Mouse (Mus musculus) liver, postnatal 0 days (tissue): ENCODE measurements around the gene Tcf7. TPM values are rescaled to one million over a fixed set of nuclear protein-coding genes. Genes with fewer than 3 reads are reported as not detected.

Experiments used
- ATAC-seq: fragments of 200-750 bp; cut with Nextera tagmentation; 2 replicates; pipeline ENCODE4 v1.8.0; 2017; ENCODE audit warnings: mild to moderate bottlenecking, moderate library complexity
- DNase-seq: peaks from one replicate; pipeline ENCODE4 v3.0.0-alpha.2; 2016
- H3K27ac ChIP-seq: fragments of 300-500 bp; sonication (generic); 2 replicates; pipeline ENCODE4 v1.5.1; 2014; ENCODE audit warnings: antibody characterized with exemption, moderate library complexity, mild to moderate bottlenecking, low read depth
- H3K27me3 ChIP-seq: fragments of 300-500 bp; sonication (generic); 2 replicates; pipeline ENCODE4 v1.6.1; 2014; ENCODE audit warnings: low read length, control low read depth, mixed read lengths; ENCODE audit not compliant: insufficient read depth
- H3K36me3 ChIP-seq: fragments of 300-500 bp; sonication (generic); replicated peaks from 2 replicates; pipeline ENCODE4 v1.6.1; 2014; ENCODE audit warnings: mild to moderate bottlenecking, control low read depth, low read length, moderate library complexity, mixed read lengths; ENCODE audit not compliant: insufficient read depth
- H3K4me1 ChIP-seq: fragments of 300-500 bp; sonication (generic); 2 replicates; pipeline ENCODE4 v1.6.1; 2014; ENCODE audit warnings: antibody characterized with exemption, mild to moderate bottlenecking, control low read depth; ENCODE audit not compliant: insufficient read depth
- H3K4me2 ChIP-seq: fragments of 300-500 bp; sonication (generic); 2 replicates; pipeline ENCODE4 v1.6.1; 2014; ENCODE audit warnings: low read depth, mild to moderate bottlenecking, low read length, moderate library complexity, mixed read lengths
- H3K4me3 ChIP-seq: fragments of 300-500 bp; sonication (generic); 2 replicates; pipeline ENCODE4 v1.5.1; 2014; ENCODE audit warnings: low read depth, low read length
- H3K9ac ChIP-seq: fragments of 300-500 bp; sonication (generic); replicated peaks from 2 replicates; pipeline ENCODE4 v1.6.1; 2014; ENCODE audit warnings: mild to moderate bottlenecking, moderate library complexity
- H3K9me3 ChIP-seq: fragments of 300-500 bp; sonication (generic); 2 replicates; pipeline ENCODE4 v1.6.1; 2016; ENCODE audit warnings: mild to moderate bottlenecking, control low read depth, low read length, mixed read lengths
- CTCF ChIP-seq: sonication (generic); IDR thresholded peaks from 2 replicates; pipeline ENCODE4 v1.5.1; 2016; ENCODE audit warnings: antibody characterized with exemption, low read depth
- EP300 ChIP-seq: IDR thresholded peaks from 2 replicates; pipeline ENCODE4 v1.6.1; 2016; ENCODE audit warnings: antibody characterized with exemption, low read depth, mild to moderate bottlenecking
- WGBS: fragments of 180-500 bp; shearing (Covaris S2); extraction: QIAGEN DNeasy Blood & Tissue Kit; methylation state at CpG from one replicate; pipeline ENCODE4 v1.1.7; 2014; ENCODE audit not compliant: insufficient replicate concordance; 5-methylcytosine and 5-hydroxymethylcytosine counted together
- polyA plus RNA-seq: library from polyadenylated mRNA; unstranded; fragments of >200 nt; fragmentation: Nextera tagmentation; extraction: Ambion mirVana; gene quantifications from 2 replicates; pipeline ENCODE4 v1.2.1, GENCODE M21; 2015

Tcf7 gene
- polyA plus RNA-seq, 1 experiment from 2014 or later, result 1.4 TPM

DNA sequence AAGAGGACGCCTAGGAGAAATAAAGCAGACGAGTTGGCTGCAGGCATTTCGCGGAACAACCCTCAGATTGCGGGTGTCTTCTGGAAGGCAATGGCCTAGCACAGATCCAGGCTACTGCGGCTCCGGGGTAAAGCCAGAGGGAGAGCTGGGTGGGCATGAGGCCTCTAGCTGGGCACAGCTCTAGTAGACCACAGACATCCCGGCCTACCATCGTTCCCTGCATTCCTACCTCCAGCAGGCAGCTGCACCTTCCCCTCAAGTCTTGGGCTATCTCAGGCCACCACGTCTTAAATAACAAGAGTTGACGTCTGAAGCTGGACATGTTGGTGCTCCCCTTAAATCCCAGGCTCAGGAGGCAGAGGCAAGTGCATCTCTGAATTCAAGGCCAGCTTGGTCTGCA is 20.5 kb downstream of the Tcf7 start:
- 84% methylated on average over 11 of the region's 11 CpGs for WGBS
- ATAC-seq (no peak), DNase-seq (peak; percentile 9)
- no peak overlapping the region for H3K4me3 ChIP-seq
- no peak for TF ChIP-seq CTCF
- no peak for TF ChIP-seq EP300
- no peaks in the 10 kb centered on the region for H3K9me3 ChIP-seq
- H3K36me3 ChIP-seq, result no peaks in the 10 kb centered on the region
- no peaks in the 10 kb centered on the region for H3K27me3 ChIP-seq
- no peak overlapping the region for H3K27ac ChIP-seq
- H3K4me2 ChIP-seq, result no peak overlapping the region
- H3K9ac ChIP-seq, result no peak overlapping the region
- H3K4me1 ChIP-seq, result 0 out of 2 replicates have a peak, but pooled peaks cover 3% of the 10 kb centered on the region

DNA sequence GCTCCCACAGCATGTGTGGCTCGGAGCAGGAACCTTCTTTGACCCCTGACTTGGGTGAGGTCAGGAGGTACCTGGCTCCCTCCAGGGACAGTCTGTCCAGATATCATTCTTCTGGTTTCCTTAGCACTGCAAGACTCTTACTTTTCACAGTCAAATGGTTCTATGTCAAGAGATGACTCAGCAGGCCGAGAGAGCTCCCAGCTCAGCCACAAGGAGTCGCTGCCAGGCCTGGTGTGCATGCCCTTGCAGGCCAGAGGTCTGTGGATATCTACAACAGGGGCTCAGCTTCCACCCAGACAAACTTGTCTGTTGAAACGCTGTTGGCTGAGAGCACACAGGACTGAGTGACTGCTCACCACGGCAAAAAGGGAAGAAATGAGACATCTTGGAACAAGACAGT is 20.9 kb downstream of the Tcf7 start:
- H3K9me3 ChIP-seq, result no peaks in the 10 kb centered on the region
- no peaks in the 10 kb centered on the region for H3K36me3 ChIP-seq
- H3K9ac ChIP-seq, result no peak overlapping the region
- TF ChIP-seq CTCF (peak; percentile 83), EP300 (no peak)
- no peak overlapping the region for H3K27ac ChIP-seq
- H3K4me2 ChIP-seq, result no peak overlapping the region
- H3K4me3 ChIP-seq, result no peak overlapping the region
- DNase-seq (peak; percentile 71), ATAC-seq (no peak)
- 0 out of 2 replicates have a peak, but pooled peaks cover 3% of the 10 kb centered on the region for H3K4me1 ChIP-seq
- 30% methylated on average over 5 of the region's 5 CpGs for WGBS
- H3K27me3 ChIP-seq, result no peaks in the 10 kb centered on the region

DNA sequence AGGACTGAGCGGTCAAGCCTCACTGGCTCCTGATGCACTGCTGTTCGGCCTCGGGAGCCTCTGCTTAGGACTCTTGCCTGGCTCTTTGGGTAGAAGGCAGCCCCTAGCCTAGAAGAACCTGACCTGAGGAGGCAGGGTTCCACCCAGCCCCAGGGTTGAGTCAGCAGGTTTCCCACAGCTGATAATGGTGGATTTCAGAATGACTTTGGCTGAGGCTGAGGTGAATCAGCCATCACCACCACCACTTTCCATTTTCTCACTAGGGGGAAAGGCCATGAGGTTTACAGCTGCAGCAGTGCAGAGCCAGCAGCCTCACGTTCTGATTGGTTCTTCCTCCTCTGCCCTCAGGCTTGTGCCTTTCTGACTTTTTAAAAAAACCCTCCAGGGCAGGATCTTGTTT is 21.9 kb downstream of the Tcf7 start:
- H3K9ac ChIP-seq, result no peak overlapping the region
- H3K27ac ChIP-seq, result no peak overlapping the region
- ATAC-seq (no peak), DNase-seq (no peak)
- H3K4me2 ChIP-seq, result no peak overlapping the region
- 0 out of 2 replicates have a peak, but pooled peaks cover 3% of the 10 kb centered on the region for H3K4me1 ChIP-seq
- H3K4me3 ChIP-seq, result no peak overlapping the region
- TF ChIP-seq EP300 (no peak), CTCF (no peak)
- no peaks in the 10 kb centered on the region for H3K27me3 ChIP-seq
- no peaks in the 10 kb centered on the region for H3K9me3 ChIP-seq
- H3K36me3 ChIP-seq, result no peaks in the 10 kb centered on the region
- WGBS, result 72% methylated on average over 4 of the region's 4 CpGs

DNA sequence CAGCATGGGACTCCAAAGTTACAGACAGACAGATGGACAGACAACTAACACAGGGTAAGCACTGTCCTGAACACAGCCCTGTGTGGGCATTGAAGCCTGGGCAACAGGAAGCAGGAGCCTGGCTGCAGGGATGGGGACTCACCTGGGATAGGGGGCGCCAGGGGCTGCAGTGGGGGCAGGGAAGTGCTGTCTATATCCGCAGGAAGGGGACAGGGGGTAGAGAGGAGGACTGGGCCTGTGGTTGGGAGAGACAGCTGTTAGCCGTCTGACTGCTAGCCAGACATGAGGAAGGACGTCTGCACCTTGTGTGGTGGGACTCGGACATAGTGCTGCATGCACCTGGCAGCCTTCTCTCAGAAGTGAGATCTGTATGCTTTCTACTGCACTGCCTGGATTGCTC is 24.1 kb downstream of the Tcf7 start:
- WGBS, result 52% methylated on average over 5 of the region's 5 CpGs
- Histone ChIP-seq H3K9ac (no peak overlapping the region), H3K36me3 (no peaks in the 10 kb centered on the region), H3K4me3 (no peak overlapping the region), H3K9me3 (no peaks in the 10 kb centered on the region), H3K27me3 (no peaks in the 10 kb centered on the region), H3K27ac (no peak overlapping the region), H3K4me2 (no peak overlapping the region), H3K4me1 (peaks cover 3% of the 10 kb centered on the region; the same call in 1 of the 2 replicates)
- DNase-seq, result peak; percentile 13
- ATAC-seq, result no peak
- TF ChIP-seq EP300, result no peak
- TF ChIP-seq CTCF, result no peak

DNA sequence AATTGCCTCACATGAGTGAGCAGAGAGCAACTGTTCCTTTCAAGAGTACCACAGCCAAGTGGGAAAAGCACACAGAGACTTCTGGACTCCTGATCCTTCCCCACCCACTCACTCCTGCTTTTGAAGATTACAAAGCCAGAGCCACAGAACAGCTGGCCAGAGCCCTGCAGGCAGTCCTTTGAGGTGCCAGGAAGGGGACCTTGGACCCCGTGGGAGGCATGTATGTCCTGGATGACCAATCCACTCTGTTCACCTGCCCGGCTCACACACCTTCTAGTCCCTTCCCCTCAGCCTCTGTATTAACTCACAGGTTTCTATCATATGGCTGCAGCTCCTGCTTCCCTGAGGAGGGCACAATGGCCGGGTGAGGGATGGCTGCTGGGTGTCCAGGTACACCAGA is 25.4 kb downstream of the Tcf7 start:
- WGBS, result 59% methylated on average over 3 of the region's 3 CpGs
- no peak overlapping the region for H3K9ac ChIP-seq
- DNase-seq (peak; percentile 22), ATAC-seq (peak; percentile 75)
- H3K4me3 ChIP-seq, result no peak overlapping the region
- no peak overlapping the region for H3K27ac ChIP-seq
- no peak overlapping the region for H3K4me2 ChIP-seq
- TF ChIP-seq CTCF (no peak), EP300 (no peak)
- no peaks in the 10 kb centered on the region for H3K36me3 ChIP-seq
- H3K9me3 ChIP-seq, result no peaks in the 10 kb centered on the region
- peaks cover 5% of the 10 kb centered on the region; the same call in 1 of the 2 replicates for H3K4me1 ChIP-seq
- no peaks in the 10 kb centered on the region for H3K27me3 ChIP-seq

DNA sequence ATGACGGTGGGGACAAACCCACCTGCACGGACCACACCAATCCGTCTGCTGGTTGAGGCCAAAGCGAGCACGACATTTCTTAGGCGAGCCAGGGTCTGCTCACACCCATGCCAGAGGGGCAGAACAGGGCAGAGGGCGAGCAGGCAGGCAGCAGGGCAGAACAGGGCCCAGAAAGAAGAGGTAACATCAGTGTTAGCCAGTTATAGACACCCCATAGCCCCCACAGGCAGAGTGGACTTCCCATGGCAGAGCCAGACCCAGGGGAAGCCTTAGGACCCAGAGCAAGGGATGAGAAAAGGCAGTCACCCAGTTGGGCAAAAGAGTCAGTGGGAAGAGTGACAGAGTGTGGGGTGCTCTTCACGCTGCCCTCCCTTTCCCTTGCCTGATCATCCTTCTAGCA is 27.7 kb downstream of the Tcf7 start:
- H3K27ac ChIP-seq, result no peak overlapping the region
- H3K9me3 ChIP-seq, result no peaks in the 10 kb centered on the region

More for the DNA sequence above, 27.7 kb downstream of the Tcf7 start:
- Histone ChIP-seq H3K4me2 (no peak overlapping the region), H3K36me3 (no peaks in the 10 kb centered on the region), H3K9ac (no peak overlapping the region), H3K4me3 (no peak overlapping the region), H3K4me1 (peaks cover 5% of the 10 kb centered on the region; the same call in 1 of the 2 replicates), H3K27me3 (no peaks in the 10 kb centered on the region)
- ATAC-seq (no peak), DNase-seq (peak; percentile 11)
- 74% methylated on average over 8 of the region's 8 CpGs for WGBS
- TF ChIP-seq CTCF (no peak), EP300 (no peak)
